Mouse (Mus musculus) erythroblast, adult 5-6 weeks (primary cell): ENCODE results near the gene Zfp663. TPM values are rescaled to one million over a fixed set of nuclear protein-coding genes. Genes with fewer than 3 reads are reported as not detected.

Experiments used
- total RNA-seq, 2 experiments: library from RNA; stranded (forward) in 1 of 2; stranded (reverse) in 1 of 2; fragments of 150-400 nt in 1 of 2; fragments of 200-764, 138-1000 nt in 1 of 2; gene quantifications; 2 replicates each; pipeline versions ENCODE4 v1.2.3 to v1.2.4; 2015 to 2017; ENCODE audit warnings: low replicate concordance in 2 of 2

Zfp663 gene
- total RNA-seq, 2 experiments from 2014 or later, result not detected

Other genes with a start within 250 kb of the Zfp663 start
- not detected in 2 replicates for gene Cdh22, start 133.9 kb downstream of the Zfp663 start, total RNA-seq (2015; ENCODE audit: low replicate concordance)
- not detected in 2 replicates for gene Cdh22, start 133.9 kb downstream of the Zfp663 start, total RNA-seq (2017; ENCODE audit: low replicate concordance)
- gene Slc35c2, start 80.9 kb downstream of the Zfp663 start, total RNA-seq (2015; ENCODE audit: low replicate concordance), result 22.6 and 34.2 TPM in 2 replicates
- gene Slc35c2, start 80.9 kb downstream of the Zfp663 start, total RNA-seq (2017; ENCODE audit: low replicate concordance), result 10.0 and 14.6 TPM in 2 replicates
- 15.8 and 15.9 TPM in 2 replicates for gene Elmo2, start 42.2 kb downstream of the Zfp663 start, total RNA-seq (2015; ENCODE audit: low replicate concordance)
- gene Elmo2, start 42.2 kb downstream of the Zfp663 start, total RNA-seq (2017; ENCODE audit: low replicate concordance), result 5.6 and 9.4 TPM in 2 replicates
- gene Zfp334, start 19.5 kb upstream of the Zfp663 start, total RNA-seq (2015; ENCODE audit: low replicate concordance), result not detected in 2 replicates
- gene Zfp334, start 19.5 kb upstream of the Zfp663 start, total RNA-seq (2017; ENCODE audit: low replicate concordance), result not detected in 2 replicates
- not detected in 2 replicates for gene Ocstamp, start 31.7 kb upstream of the Zfp663 start, total RNA-seq (2015; ENCODE audit: low replicate concordance)
- gene Ocstamp, start 31.7 kb upstream of the Zfp663 start, total RNA-seq (2017; ENCODE audit: low replicate concordance), result 0.42 TPM in 1 of 2 replicates, not detected in the other
- not detected in 2 replicates for gene Slc13a3, start 104.5 kb upstream of the Zfp663 start, total RNA-seq (2015; ENCODE audit: low replicate concordance)
- gene Slc13a3, start 104.5 kb upstream of the Zfp663 start, total RNA-seq (2017; ENCODE audit: low replicate concordance), result not detected in 2 replicates
- 1.5 and 4.2 TPM in 2 replicates for gene Trp53rka, start 124.6 kb upstream of the Zfp663 start, total RNA-seq (2015; ENCODE audit: low replicate concordance)
- 1.5 and 1.7 TPM in 2 replicates for gene Trp53rka, start 124.6 kb upstream of the Zfp663 start, total RNA-seq (2017; ENCODE audit: low replicate concordance)
- gene Slc2a10, start 135.1 kb upstream of the Zfp663 start, total RNA-seq (2015; ENCODE audit: low replicate concordance), result not detected in 2 replicates
- 0.28 TPM in 1 of 2 replicates, not detected in the other for gene Slc2a10, start 135.1 kb upstream of the Zfp663 start, total RNA-seq (2017; ENCODE audit: low replicate concordance)
- not detected in 2 replicates for gene Eya2, start 226.3 kb upstream of the Zfp663 start, total RNA-seq (2015; ENCODE audit: low replicate concordance)
- 0.09 and 0.28 TPM in 2 replicates for gene Eya2, start 226.3 kb upstream of the Zfp663 start, total RNA-seq (2017; ENCODE audit: low replicate concordance)